Mouse (Mus musculus) limb, embryonic 15.5 days (tissue): Measurements from ENCODE around the gene Vac14. TPM values are rescaled to one million over a fixed set of nuclear protein-coding genes. Genes with fewer than 3 reads are reported as not detected.

ENCODE experiments used
- ATAC-seq: fragments of 200-750 bp; cut with Nextera tagmentation; 2 replicates; pipeline ENCODE4 v1.8.0; 2017; ENCODE audit warnings: low read depth, moderate TSS enrichment; ENCODE audit not compliant: insufficient number of reproducible peaks, low FRiP score, low TSS enrichment
- H3K27ac ChIP-seq: fragments of 300-500 bp; sonication (generic); 2 replicates; pipeline ENCODE4 v1.5.1; 2015; ENCODE audit warnings: moderate library complexity, mild to moderate bottlenecking, inconsistent platforms
- H3K27me3 ChIP-seq: fragments of 300-500 bp; sonication (generic); 2 replicates; pipeline ENCODE4 v1.6.1; 2015; ENCODE audit warnings: inconsistent platforms
- H3K36me3 ChIP-seq: fragments of 300-500 bp; sonication (generic); 2 replicates; pipeline ENCODE4 v1.6.1; 2015; ENCODE audit warnings: inconsistent platforms
- H3K4me1 ChIP-seq: fragments of 300-500 bp; sonication (generic); 2 replicates; pipeline ENCODE4 v1.6.1; 2015; ENCODE audit warnings: inconsistent platforms
- H3K4me2 ChIP-seq: fragments of 300-500 bp; sonication (generic); 2 replicates; pipeline ENCODE4 v1.6.1; 2015; ENCODE audit warnings: mild to moderate bottlenecking, inconsistent platforms
- H3K4me3 ChIP-seq: fragments of 300-500 bp; sonication (generic); 2 replicates; pipeline ENCODE4 v1.5.1; 2015; ENCODE audit warnings: mild to moderate bottlenecking, inconsistent platforms
- H3K9ac ChIP-seq: fragments of 300-500 bp; sonication (generic); 2 replicates; pipeline ENCODE4 v1.6.1; 2015; ENCODE audit warnings: inconsistent platforms
- H3K9me3 ChIP-seq: fragments of 300-500 bp; sonication (generic); 2 replicates; pipeline ENCODE4 v1.6.1; 2016; ENCODE audit warnings: inconsistent platforms
- WGBS: fragments of 180-500 bp; shearing (Covaris S2); methylation state at CpG from one replicate; pipeline ENCODE4 v1.1.7; 2015; 5-methylcytosine and 5-hydroxymethylcytosine counted together
- polyA plus RNA-seq: library from polyadenylated mRNA; unstranded; fragments of >200 nt; fragmentation: Nextera tagmentation; extraction: Ambion mirVana; gene quantifications from 2 replicates; pipeline ENCODE4 v1.2.1, GENCODE M21; 2015

Gene Vac14
- polyA plus RNA-seq, 1 experiment from 2014 or later = 14.2 TPM

DNA sequence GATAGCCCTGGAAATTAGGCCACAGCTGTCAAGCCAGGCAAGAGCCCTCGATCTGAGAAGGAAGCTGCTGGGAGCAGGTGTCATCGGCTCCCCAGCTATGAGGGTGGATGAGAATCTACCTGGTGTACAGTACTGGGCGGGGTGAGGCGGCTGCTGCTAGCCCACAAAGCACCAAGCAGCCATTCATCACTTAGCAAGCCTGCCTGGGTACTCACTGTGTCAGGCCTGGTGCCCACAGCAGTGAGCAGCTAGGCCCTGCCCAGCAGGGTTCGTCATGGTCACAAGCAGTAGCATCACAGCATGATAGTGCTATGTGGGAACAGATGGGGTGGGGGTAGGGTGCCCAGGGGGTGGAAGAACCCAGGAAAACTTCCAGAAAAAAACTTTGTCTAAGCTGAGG, 77.0 kb downstream of the Vac14 start:
- no peak overlapping the region for H3K9ac ChIP-seq
- H3K4me2 ChIP-seq = no peak overlapping the region
- peak overlapping the region; percentile 38; the same call in 1 of the 2 replicates for H3K27ac ChIP-seq
- peaks cover 10% of the 10 kb centered on the region; the same call in 1 of the 2 replicates for H3K36me3 ChIP-seq
- ATAC-seq = no peak
- WGBS = 82% methylated on average over 5 of the region's 5 CpGs
- peaks cover 30% of the 10 kb centered on the region for H3K4me1 ChIP-seq
- H3K27me3 ChIP-seq = no peaks in the 10 kb centered on the region
- H3K4me3 ChIP-seq = no peak overlapping the region
- no peaks in the 10 kb centered on the region for H3K9me3 ChIP-seq

DNA sequence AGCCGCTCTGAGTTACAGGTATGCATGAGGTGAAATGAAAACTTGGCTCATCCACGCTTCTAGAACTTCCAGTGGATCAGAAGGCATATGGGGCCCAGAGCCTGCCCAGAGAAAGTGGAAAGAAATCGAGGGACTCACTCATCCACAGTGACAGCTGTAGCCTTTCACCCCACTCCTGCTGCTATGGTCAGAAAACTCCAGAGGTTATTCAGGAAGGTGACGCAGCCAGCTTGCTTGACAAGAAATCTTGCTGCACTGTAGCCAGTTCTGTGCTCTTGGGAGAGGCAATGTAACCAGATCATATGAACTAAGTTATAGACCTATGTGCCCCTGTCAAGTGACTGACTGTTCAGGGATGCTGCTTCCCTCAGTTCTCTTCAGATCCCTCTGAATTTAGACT, 77.7 kb downstream of the Vac14 start:
- H3K27me3 ChIP-seq = no peaks in the 10 kb centered on the region
- H3K4me3 ChIP-seq = no peak overlapping the region
- no peak overlapping the region for H3K9ac ChIP-seq
- 79% methylated on average over 4 of the region's 4 CpGs for WGBS
- no peaks in the 10 kb centered on the region for H3K9me3 ChIP-seq
- H3K36me3 ChIP-seq = 0 out of 2 replicates have a peak, but pooled peaks cover 6% of the 10 kb centered on the region
- H3K4me1 ChIP-seq = peaks cover 34% of the 10 kb centered on the region
- ATAC-seq = no peak
- H3K4me2 ChIP-seq = no peak overlapping the region
- no peak overlapping the region for H3K27ac ChIP-seq

DNA sequence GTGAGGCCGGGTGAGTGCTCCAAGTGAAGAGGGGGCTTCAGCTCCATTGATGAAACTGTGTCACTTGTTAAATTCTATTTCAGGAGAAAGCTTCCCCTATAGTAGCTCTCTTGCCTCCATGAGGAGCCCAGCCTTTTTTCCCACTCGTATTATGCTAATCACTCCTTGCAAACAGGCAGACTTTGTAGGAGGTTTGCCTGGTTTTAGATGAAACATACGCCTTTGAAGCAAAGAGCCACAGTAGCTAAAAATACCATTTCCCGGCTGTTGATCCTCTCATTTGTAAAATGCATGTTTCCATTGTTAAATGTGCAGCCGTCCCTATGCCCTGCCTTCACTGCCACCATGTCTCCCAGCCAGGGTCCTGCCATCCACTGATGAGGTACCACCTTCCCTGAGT, 79.2 kb downstream of the Vac14 start:
- 73% methylated on average over 5 of the region's 5 CpGs for WGBS
- Histone ChIP-seq H3K4me1 (peaks cover 46% of the 10 kb centered on the region), H3K9me3 (no peaks in the 10 kb centered on the region), H3K36me3 (0 out of 2 replicates have a peak, but pooled peaks cover 6% of the 10 kb centered on the region), H3K27ac (no peak overlapping the region), H3K4me2 (no peak overlapping the region), H3K27me3 (no peaks in the 10 kb centered on the region), H3K4me3 (no peak overlapping the region), H3K9ac (no peak overlapping the region)
- ATAC-seq = no peak

DNA sequence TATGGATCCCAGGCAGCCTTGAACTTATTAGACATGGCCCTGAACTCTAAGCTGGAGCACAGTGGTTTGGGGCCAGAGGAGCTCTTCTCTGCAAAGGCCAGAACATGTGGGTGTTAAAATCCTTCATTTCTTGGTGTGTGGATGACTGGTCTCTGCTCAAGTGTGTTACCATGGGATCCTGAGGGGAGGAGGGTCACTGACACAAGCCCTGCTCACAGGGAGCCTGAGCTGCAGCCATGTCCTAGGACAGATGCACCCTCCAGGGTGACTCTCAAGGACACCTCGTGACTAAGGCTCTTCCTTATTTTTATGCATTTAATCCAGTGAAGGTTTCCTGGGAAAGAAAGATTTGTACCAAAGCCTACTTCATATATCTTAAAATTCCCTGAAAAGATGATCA, 79.7 kb downstream of the Vac14 start:
- Histone ChIP-seq H3K4me1 (peaks cover 51% of the 10 kb centered on the region), H3K4me2 (no peak overlapping the region), H3K36me3 (0 out of 2 replicates have a peak, but pooled peaks cover 6% of the 10 kb centered on the region), H3K9ac (no peak overlapping the region), H3K9me3 (no peaks in the 10 kb centered on the region), H3K27ac (no peak overlapping the region), H3K27me3 (no peaks in the 10 kb centered on the region), H3K4me3 (no peak overlapping the region)
- ATAC-seq = no peak
- 59% methylated on average over 1 of the region's 1 CpGs for whole genome bisulfite sequencing

DNA sequence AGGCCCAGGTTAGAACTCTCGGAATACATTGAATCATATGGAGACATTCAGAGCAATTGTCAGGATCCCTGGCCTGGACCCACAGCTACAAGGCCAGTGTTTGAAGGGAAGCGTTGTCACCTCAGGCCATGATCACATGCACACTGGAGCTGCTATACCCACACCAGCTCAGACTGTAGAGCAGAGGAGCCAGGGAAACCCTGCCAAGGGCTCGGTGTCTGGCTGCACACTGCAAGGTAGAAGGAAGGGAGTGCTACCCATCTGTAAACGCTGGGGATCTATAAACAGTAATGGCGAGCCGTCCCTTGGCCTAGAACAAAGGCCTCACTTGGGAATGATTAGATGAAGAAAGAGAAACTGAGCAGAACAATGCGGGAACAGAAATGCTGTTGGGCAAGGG, 81.1 kb downstream of the Vac14 start:
- ATAC-seq = no peak
- peaks cover 63% of the 10 kb centered on the region for H3K4me1 ChIP-seq
- no peak overlapping the region for H3K9ac ChIP-seq
- H3K4me3 ChIP-seq = no peak overlapping the region
- H3K9me3 ChIP-seq = no peaks in the 10 kb centered on the region
- no peak overlapping the region for H3K27ac ChIP-seq
- H3K36me3 ChIP-seq = 0 out of 2 replicates have a peak, but pooled peaks cover 6% of the 10 kb centered on the region
- 68% methylated on average over 7 of the region's 7 CpGs for WGBS
- H3K4me2 ChIP-seq = no peak overlapping the region
- no peaks in the 10 kb centered on the region for H3K27me3 ChIP-seq

DNA sequence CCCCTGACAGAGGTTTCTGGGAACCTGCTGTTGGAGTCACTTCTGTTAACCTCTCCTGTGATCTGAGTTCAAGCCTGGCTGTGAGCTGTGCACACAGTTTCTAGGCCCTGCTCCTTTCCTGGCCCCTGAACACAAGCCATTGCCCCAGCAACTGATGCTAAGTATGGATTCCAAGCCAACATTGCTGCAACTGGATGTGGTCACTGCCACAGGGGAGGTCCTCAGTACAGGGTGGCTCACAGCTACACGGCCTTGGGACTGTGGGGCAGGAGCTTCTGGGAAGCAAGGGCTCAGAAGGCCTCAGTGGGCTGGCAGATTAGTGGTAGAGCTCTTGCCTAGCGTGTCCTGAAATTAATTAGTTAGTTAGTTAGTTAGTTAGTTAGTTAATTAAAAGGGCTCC, 82.2 kb downstream of the Vac14 start:
- WGBS = 81% methylated on average over 2 of the region's 2 CpGs
- Histone ChIP-seq H3K4me2 (no peak overlapping the region), H3K9me3 (no peaks in the 10 kb centered on the region), H3K27ac (no peak overlapping the region), H3K27me3 (no peaks in the 10 kb centered on the region), H3K4me3 (no peak overlapping the region), H3K4me1 (peaks cover 63% of the 10 kb centered on the region), H3K36me3 (0 out of 2 replicates have a peak, but pooled peaks cover 6% of the 10 kb centered on the region), H3K9ac (no peak overlapping the region)
- no peak for ATAC-seq

DNA sequence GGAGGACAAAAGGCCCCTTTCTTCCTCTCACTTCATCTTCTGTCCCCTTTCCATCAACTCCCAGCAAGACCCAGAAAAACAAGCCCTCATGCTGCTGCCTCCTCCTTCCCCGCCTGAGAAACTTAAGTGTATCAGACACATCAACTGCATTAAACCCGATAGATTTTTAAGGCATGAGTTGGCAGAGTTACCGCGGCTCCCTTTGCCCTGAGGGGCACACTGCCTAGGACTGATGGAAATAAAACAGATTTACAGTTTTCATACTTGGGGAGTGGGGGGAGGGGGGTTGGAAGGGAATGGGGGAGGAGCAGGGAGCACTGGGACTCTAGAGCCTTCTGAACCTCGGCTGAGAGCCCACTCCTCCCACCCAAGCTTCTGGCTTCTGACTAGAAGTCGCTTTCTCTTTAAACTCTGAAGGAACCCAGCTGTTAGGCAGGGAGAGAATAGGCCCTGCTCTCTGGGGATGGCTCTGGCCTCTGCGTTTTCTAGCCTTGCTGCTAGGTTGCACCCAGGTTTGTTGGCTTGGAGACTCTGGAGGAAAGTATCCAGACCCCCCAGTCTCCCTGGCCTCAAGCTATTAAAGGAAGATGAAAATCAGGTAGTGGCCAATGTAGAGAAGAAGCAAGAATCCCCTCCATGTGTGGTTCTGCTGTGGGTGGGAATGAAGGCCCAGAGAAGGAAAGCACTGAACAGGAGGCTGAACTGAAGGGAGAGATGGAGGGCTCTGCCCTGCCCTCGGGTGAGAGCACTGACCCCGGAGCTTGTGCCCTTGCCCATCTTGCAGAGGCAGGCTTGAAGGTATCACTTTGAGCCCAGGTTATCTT, 84.5 kb downstream of the Vac14 start:
- ATAC-seq = 0 out of 2 replicates have a peak, but pooled peaks have one; percentile 21
- Histone ChIP-seq H3K4me3 (no peak overlapping the region), H3K4me2 (peak overlapping the region; percentile 0; the same call in 1 of the 2 replicates), H3K4me1 (peaks cover 63% of the 10 kb centered on the region), H3K9ac (no peak overlapping the region), H3K36me3 (0 out of 2 replicates have a peak, but pooled peaks cover 3% of the 10 kb centered on the region), H3K27me3 (no peaks in the 10 kb centered on the region), H3K27ac (peak overlapping the region; percentile 83), H3K9me3 (no peaks in the 10 kb centered on the region)
- 25% methylated on average over 9 of the region's 9 CpGs for WGBS

DNA sequence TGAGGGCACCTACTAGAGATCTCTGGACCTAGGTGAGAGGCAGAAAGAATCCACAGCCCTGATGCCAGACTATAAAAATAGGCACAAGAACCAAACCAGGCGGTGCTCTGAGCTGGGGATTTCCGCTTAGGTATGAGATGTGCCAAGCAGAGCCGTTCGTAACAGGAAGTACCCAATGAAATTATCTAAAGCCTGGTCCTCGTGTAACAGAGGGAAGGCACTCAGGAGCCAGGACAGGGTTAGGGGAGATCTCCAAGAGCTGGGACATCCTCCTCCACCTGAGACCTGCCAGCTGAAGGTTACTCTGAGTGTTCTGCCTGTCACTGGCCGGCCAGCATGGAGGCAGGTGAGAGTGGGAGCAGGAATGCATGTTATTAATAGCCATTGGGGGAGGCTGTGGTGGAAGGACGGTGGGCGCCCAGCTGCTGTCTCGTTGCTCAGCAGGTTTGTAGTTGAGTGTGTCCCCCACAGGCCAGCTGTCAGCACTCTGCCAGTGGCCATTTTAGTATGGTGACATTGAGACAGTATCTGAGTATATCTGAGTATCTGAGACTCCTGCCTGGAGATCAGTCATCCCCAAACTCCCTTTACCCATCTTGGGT, 85.2 kb downstream of the Vac14 start:
- Histone ChIP-seq H3K9me3 (no peaks in the 10 kb centered on the region), H3K4me3 (no peak overlapping the region), H3K4me1 (peaks cover 65% of the 10 kb centered on the region), H3K9ac (no peak overlapping the region), H3K4me2 (no peak overlapping the region), H3K27me3 (no peaks in the 10 kb centered on the region), H3K27ac (peak overlapping the region; percentile 83), H3K36me3 (no peaks in the 10 kb centered on the region)
- 0 out of 2 replicates have a peak, but pooled peaks have one; percentile 17 for ATAC-seq
- 52% methylated on average over 9 of the region's 9 CpGs for WGBS

DNA sequence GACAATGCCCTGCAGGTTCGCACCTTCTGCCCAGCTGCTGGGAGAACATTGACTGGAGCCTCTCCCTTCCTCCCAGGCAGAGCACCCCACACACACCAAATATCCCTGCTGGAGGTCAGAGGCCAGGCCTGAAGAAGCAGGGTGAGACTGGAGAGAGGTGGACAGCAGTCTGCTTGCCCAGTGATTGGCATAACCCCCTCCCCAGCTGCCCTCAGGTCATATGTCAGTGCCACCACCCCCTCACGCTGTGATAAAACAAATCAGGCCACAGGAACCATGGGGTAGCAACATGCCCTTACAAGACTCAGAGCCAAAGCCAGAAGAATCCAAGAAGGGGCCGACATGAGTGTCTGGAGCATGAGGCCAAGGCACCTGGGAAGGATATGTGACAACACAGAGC, 85.7 kb downstream of the Vac14 start:
- peaks cover 67% of the 10 kb centered on the region for H3K4me1 ChIP-seq

DNA sequence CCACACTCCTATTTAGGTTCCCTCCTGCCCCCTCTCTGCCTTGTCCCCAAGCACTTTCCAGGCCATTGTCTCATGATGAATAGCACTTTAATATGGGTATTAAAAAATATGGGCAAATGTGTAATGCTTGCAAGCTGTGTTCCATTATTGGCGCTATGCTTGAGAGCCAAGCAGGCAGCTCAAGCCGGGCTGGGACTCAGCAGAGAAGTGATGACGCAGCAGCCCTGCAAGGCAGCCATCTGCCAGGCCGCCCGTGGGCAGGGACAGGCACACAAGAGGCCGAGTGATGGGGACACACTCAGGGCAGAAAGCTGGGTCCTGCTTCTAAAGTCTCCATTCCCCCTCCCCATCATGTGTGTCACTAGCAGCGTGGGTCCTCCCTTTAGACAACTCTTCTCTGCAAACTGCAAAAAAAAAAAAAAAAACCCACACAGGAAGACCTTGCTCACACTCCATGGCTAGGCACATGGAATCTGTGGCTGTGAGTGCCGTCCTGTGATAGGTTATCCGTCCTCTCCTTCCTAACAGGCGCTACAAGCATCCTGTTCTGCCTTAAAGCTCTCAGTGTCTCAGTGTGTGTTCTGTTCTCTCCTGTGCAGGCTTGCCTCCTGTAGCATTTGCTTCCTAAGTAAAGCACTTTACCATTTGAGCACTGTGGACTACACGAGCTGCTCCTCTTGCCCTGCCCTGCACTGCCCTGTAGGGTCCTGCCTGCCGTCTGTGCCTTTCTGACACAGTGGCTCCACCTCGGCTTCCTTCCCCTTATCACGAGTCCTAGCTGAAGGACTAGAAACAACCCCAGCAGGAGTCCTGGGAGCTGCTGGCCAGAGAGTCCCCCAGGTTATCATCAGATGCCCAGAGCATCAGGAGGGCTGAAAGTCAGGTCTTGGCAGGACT, 87.3 kb downstream of the Vac14 start:
- H3K4me2 ChIP-seq = no peak overlapping the region
- ATAC-seq = no peak
- no peaks in the 10 kb centered on the region for H3K9me3 ChIP-seq
- H3K4me3 ChIP-seq = no peak overlapping the region
- H3K36me3 ChIP-seq = 0 out of 2 replicates have a peak, but pooled peaks cover 2% of the 10 kb centered on the region
- WGBS = 48% methylated on average over 14 of the region's 14 CpGs
- H3K27ac ChIP-seq = peak overlapping the region; percentile 23
- no peaks in the 10 kb centered on the region for H3K27me3 ChIP-seq
- no peak overlapping the region for H3K9ac ChIP-seq
- peaks cover 65% of the 10 kb centered on the region for H3K4me1 ChIP-seq

More for the DNA sequence above, 85.7 kb downstream of the Vac14 start:
- ATAC-seq = no peak
- Histone ChIP-seq H3K27ac (peak overlapping the region; percentile 83), H3K9ac (no peak overlapping the region), H3K27me3 (no peaks in the 10 kb centered on the region), H3K9me3 (no peaks in the 10 kb centered on the region), H3K4me3 (no peak overlapping the region), H3K36me3 (no peaks in the 10 kb centered on the region), H3K4me2 (no peak overlapping the region)
- WGBS = 68% methylated on average over 3 of the region's 3 CpGs

DNA sequence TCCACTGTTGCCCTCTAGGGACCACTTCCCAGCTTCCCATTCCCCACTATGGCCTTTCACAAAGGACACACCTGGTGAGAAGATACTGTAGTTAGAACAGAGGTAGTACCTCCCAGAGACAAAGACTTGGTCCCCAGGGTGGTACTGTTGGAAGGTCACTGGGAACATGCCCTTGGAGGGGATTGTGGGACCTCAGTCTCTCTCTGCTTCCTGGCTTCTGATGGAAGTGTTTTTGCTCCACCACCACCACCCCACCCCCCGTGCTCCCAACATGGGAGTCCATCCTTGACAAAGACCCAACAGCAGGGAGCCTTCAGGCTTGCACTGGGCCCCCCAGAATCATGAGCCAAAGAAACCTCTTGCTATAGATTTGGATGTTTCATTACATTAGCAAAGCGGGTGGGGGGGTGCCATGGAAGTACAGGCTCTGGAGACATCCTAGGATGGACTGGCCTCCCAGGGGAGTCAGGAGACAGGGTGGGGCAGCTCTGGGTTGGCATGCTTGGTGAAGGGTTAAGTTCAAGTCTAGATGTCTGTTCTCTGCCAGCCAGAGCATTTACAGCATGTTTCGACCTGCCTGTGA, 88.0 kb downstream of the Vac14 start:
- Histone ChIP-seq H3K27ac (no peak overlapping the region), H3K36me3 (peaks cover 6% of the 10 kb centered on the region; the same call in 1 of the 2 replicates), H3K27me3 (no peaks in the 10 kb centered on the region), H3K9me3 (no peaks in the 10 kb centered on the region), H3K4me2 (no peak overlapping the region), H3K9ac (no peak overlapping the region), H3K4me3 (no peak overlapping the region), H3K4me1 (peaks cover 69% of the 10 kb centered on the region)
- ATAC-seq = no peak
- 89% methylated on average over 3 of the region's 3 CpGs for WGBS
